In genomic region chr17:29680174-29680573, GRCm38 (mm10) we compare ENCODE assay signal across 8 mouse cellular contexts. TPM values are rescaled to one million over a fixed set of nuclear protein-coding genes. Genes with fewer than 3 reads are reported as not detected.
DNase-seq lines count a peak whose midpoint lies in the region; ATAC-seq and TF ChIP-seq lines count a peak whose summit lies in the region.

No protein-coding gene starts in this region.

- peaks cover 4% of the 10 kb centered on the region; the same call in 1 of the 2 replicates for H3K4me1 ChIP-seq in hindbrain, embryonic 10.5 days (replicated peaks)
- H3K4me1 ChIP-seq in hindbrain, embryonic 11.5 days (replicated peaks; ENCODE audit: control insufficient read depth, insufficient read depth, low read length): no peaks in the 10 kb centered on the region
- peaks cover 7% of the 10 kb centered on the region for H3K4me1 ChIP-seq in bone marrow, adult 2 months (ENCODE audit: control insufficient read depth, insufficient read depth, low read length)
- H3K4me1 ChIP-seq in forebrain, embryonic 16.5 days (replicated peaks; ENCODE audit: control insufficient read depth, insufficient read depth, low read length): peaks cover 18% of the 10 kb centered on the region
- H3K4me1 ChIP-seq in midbrain, embryonic 10.5 days: no peaks in the 10 kb centered on the region

- H3K27ac ChIP-seq in hindbrain, embryonic 10.5 days: peak overlapping the region; percentile 42; the same call in 1 of the 2 replicates
- H3K27ac ChIP-seq in hindbrain, embryonic 11.5 days (ENCODE audit: low read depth, low read length): no peak overlapping the region
- H3K27ac ChIP-seq in bone marrow, adult 2 months (ENCODE audit: control insufficient read depth, insufficient read depth, low read depth, low read length, poor library complexity): peak overlapping the region; percentile 50; the same call in 1 of the 2 replicates
- peak overlapping the region; percentile 80 for H3K27ac ChIP-seq in forebrain, embryonic 16.5 days (ENCODE audit: low read length)
- H3K27ac ChIP-seq in midbrain, embryonic 10.5 days (replicated peaks): peak overlapping the region; percentile 57

- H3K36me3 ChIP-seq in hindbrain, embryonic 10.5 days: peaks cover 99% of the 10 kb centered on the region
- peaks cover 4% of the 10 kb centered on the region for H3K36me3 ChIP-seq in hindbrain, embryonic 11.5 days (ENCODE audit: control insufficient read depth, insufficient read depth, low read length)
- peaks cover 28% of the 10 kb centered on the region for H3K36me3 ChIP-seq in forebrain, embryonic 16.5 days (ENCODE audit: control insufficient read depth, insufficient read depth)
- peaks cover 99% of the 10 kb centered on the region for H3K36me3 ChIP-seq in midbrain, embryonic 10.5 days

- H3K27me3 ChIP-seq in hindbrain, embryonic 10.5 days (ENCODE audit: insufficient read depth, poor library complexity, severe bottlenecking): no peaks in the 10 kb centered on the region
- no peaks in the 10 kb centered on the region for H3K27me3 ChIP-seq in hindbrain, embryonic 11.5 days (ENCODE audit: control insufficient read depth, insufficient read depth, low read length)
- no peaks in the 10 kb centered on the region for H3K27me3 ChIP-seq in forebrain, embryonic 16.5 days (replicated peaks; ENCODE audit: control insufficient read depth, insufficient read depth, low read length)
- no peaks in the 10 kb centered on the region for H3K27me3 ChIP-seq in midbrain, embryonic 10.5 days (ENCODE audit: low read depth, poor library complexity, severe bottlenecking)

- WGBS in hindbrain, embryonic 10.5 days: 80% methylated on average over 2 of the region's 2 CpGs
- 78% methylated on average over 2 of the region's 2 CpGs for WGBS in hindbrain, embryonic 11.5 days
- 88% methylated on average over 2 of the region's 2 CpGs for WGBS in bone marrow, adult 2 months
- 53% methylated on average over 2 of the region's 2 CpGs for WGBS in forebrain, embryonic 16.5 days
- 80% methylated on average over 2 of the region's 2 CpGs for WGBS in midbrain, embryonic 10.5 days

- H3K9me3 ChIP-seq in hindbrain, embryonic 10.5 days: no peaks in the 10 kb centered on the region
- H3K9me3 ChIP-seq in hindbrain, embryonic 11.5 days (ENCODE audit: control insufficient read depth, low read length): no peaks in the 10 kb centered on the region
- no peaks in the 10 kb centered on the region for H3K9me3 ChIP-seq in forebrain, embryonic 16.5 days (ENCODE audit: control insufficient read depth, low read length)
- H3K9me3 ChIP-seq in midbrain, embryonic 10.5 days (replicated peaks): no peaks in the 10 kb centered on the region

- no peak for TF ChIP-seq POLR2A in bone marrow, adult 2 months (IDR thresholded peaks at IDR 0.05; ENCODE audit: borderline replicate concordance, control insufficient read depth, low read depth, low read length)

- no peak overlapping the region for H3K9ac ChIP-seq in hindbrain, embryonic 11.5 days (ENCODE audit: low read depth, low read length)
- H3K9ac ChIP-seq in forebrain, embryonic 16.5 days (replicated peaks; ENCODE audit: low read depth, low read length): no peak overlapping the region

- no peak overlapping the region for H3K4me2 ChIP-seq in hindbrain, embryonic 11.5 days (replicated peaks; ENCODE audit: low read depth, low read length)
- H3K4me2 ChIP-seq in forebrain, embryonic 16.5 days (ENCODE audit: low read length): no peak overlapping the region

- no peak for DNase-seq in hindbrain, embryonic 10.5 days (ENCODE audit: low spot score)
- no peak for DNase-seq in hindbrain, embryonic 11.5 days (ENCODE audit: low spot score)
- DNase-seq in midbrain, embryonic 10.5 days (ENCODE audit: low spot score): no peak
- no peak for DNase-seq in thymus, postnatal 25 days
- no peak for DNase-seq in frontal cortex, adult 2 months (ENCODE audit: extremely low spot score in 1 of 2, low spot score in 1 of 2)
- no peak for DNase-seq in left cerebral cortex, adult 9 months (ENCODE audit: low spot score in 2 of 2)

- H3K4me3 ChIP-seq in hindbrain, embryonic 10.5 days: no peak overlapping the region
- no peak overlapping the region for H3K4me3 ChIP-seq in hindbrain, embryonic 11.5 days (ENCODE audit: low read depth, low read length)
- no peak overlapping the region for H3K4me3 ChIP-seq in bone marrow, adult 2 months (replicated peaks; ENCODE audit: control insufficient read depth, low read depth, low read length)
- H3K4me3 ChIP-seq in forebrain, embryonic 16.5 days (replicated peaks; ENCODE audit: low read length): no peak overlapping the region
- no peak overlapping the region for H3K4me3 ChIP-seq in midbrain, embryonic 10.5 days

- no peak for ATAC-seq in hindbrain, embryonic 11.5 days (ENCODE audit: low FRiP score)
- ATAC-seq in forebrain, embryonic 16.5 days: peak; percentile 88

- no peak for TF ChIP-seq CTCF in bone marrow, adult 2 months (IDR thresholded peaks at IDR 0.05; ENCODE audit: control insufficient read depth, insufficient read depth, low read length)

RNA-seq across cellular contexts. Expression of gene Cmtr1, which starts 19.8 kb away (rescaled TPM):
- 135 and 149 TPM in 2 replicates for polyA plus RNA-seq in hindbrain, embryonic 10.5 days (2016; fragmentation: Nextera tagmentation; extraction: Ambion mirVana)
- 107 and 141 TPM in 2 replicates for polyA plus RNA-seq in hindbrain, embryonic 11.5 days (2014; fragmentation: Nextera tagmentation; extraction: Ambion mirVana)
- 49.8 and 90.6 TPM in 2 replicates for polyA plus RNA-seq in bone marrow, adult 2 months (2011; ENCODE audit: insufficient read depth, insufficient read length, low replicate concordance, missing spikeins)
- polyA plus RNA-seq in forebrain, embryonic 16.5 days (2015; fragmentation: Nextera tagmentation; extraction: Ambion mirVana): 132 and 146 TPM in 2 replicates
- 126 and 137 TPM in 2 replicates for polyA plus RNA-seq in midbrain, embryonic 10.5 days (2016; fragmentation: Nextera tagmentation; extraction: Ambion mirVana)
- polyA plus RNA-seq in frontal cortex, adult 2 months (2012; rRNA removed): 72.7 and 82.6 TPM in 2 replicates

RNA-seq across cellular contexts. Expression of gene Ccdc167, which starts 36.7 kb away (rescaled TPM):
- polyA plus RNA-seq in hindbrain, embryonic 10.5 days (2016; fragmentation: Nextera tagmentation; extraction: Ambion mirVana): 16.4 and 16.8 TPM in 2 replicates
- 14.8 and 15.2 TPM in 2 replicates for polyA plus RNA-seq in hindbrain, embryonic 11.5 days (2014; fragmentation: Nextera tagmentation; extraction: Ambion mirVana)
- 24.2 and 28.3 TPM in 2 replicates for polyA plus RNA-seq in bone marrow, adult 2 months (2011; ENCODE audit: insufficient read depth, insufficient read length, low replicate concordance, missing spikeins)
- polyA plus RNA-seq in forebrain, embryonic 16.5 days (2015; fragmentation: Nextera tagmentation; extraction: Ambion mirVana): 9.3 and 11.6 TPM in 2 replicates
- polyA plus RNA-seq in midbrain, embryonic 10.5 days (2016; fragmentation: Nextera tagmentation; extraction: Ambion mirVana): 15.1 and 16.2 TPM in 2 replicates
- 13.6 and 15.4 TPM in 2 replicates for polyA plus RNA-seq in frontal cortex, adult 2 months (2012; rRNA removed)
